Mouse (Mus musculus): ENCODE data around the gene Pla2g4a.

DNA sequence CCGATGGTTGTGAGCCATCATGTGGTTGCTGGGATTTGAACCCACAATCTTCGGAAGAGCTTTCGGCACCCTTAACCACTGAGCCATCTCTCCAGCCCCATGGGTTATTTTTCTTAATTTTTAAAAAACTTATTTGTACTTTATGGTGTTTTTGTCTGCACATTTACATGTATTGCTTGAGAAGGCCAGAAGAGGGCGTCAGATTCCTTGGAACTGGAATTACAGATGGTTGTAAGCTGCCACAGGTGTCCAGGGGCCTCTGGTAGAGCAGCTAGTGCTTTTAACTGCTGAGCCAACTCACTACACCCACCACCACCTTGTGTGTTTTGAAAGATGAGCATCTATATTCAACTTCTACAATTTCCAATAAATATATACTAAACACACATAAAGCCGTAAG lies 102.4 kb downstream of the Pla2g4a start:
- TF ChIP-seq CTCF (IDR thresholded peaks at IDR 0.05; ENCODE audit: borderline replicate concordance, insufficient read depth, low read length) (no peak), POLR2A (IDR thresholded peaks at IDR 0.05; ENCODE audit: low read depth, low read length) (no peak)

Measured in embryonic fibroblast, embryonic 13.5 days (primary cell).